Mouse (Mus musculus): Measurements from ENCODE around the gene Gm37240.

- TF ChIP-seq CTCF (IDR thresholded peaks at IDR 0.05; ENCODE audit: low read depth, low read length): no peak
- no peak for TF ChIP-seq POLR2A (IDR thresholded peaks at IDR 0.05; ENCODE audit: borderline replicate concordance, low read depth, low read length)
Observed at GRCm38 (mm10) chr3:84814762-84815381, 1072.4 kb downstream of the Gm37240 start, which contains the start of gene Fbxw7.

All from bone marrow macrophage, adult 2 months (primary cell).